Mouse (Mus musculus) heart, adult 18-20 months (tissue): ENCODE measurements around the gene Sfi1. TPM values are rescaled to one million over a fixed set of nuclear protein-coding genes. Genes with fewer than 3 reads are reported as not detected.
"Not testable (repeated sequence)": the region's sequence is repeated elsewhere in the genome, so short reads cannot be mapped to it uniquely, and the experiment has no call there.

Experiments
- DNase-seq, 2 experiments: peaks; one replicate each; pipeline ENCODE4 v3.0.0; 2021 to 2022; ENCODE audit warnings: mixed read lengths in 1 of 2
- total RNA-seq, 2 experiments: library from RNA; stranded (reverse); gene quantifications; 2 replicates each; pipeline ENCODE4 v1.2.3; 2021

Sfi1 gene
- total RNA-seq, 2 experiments from 2014 or later, result 17.3 to 20.5 TPM

DNA sequence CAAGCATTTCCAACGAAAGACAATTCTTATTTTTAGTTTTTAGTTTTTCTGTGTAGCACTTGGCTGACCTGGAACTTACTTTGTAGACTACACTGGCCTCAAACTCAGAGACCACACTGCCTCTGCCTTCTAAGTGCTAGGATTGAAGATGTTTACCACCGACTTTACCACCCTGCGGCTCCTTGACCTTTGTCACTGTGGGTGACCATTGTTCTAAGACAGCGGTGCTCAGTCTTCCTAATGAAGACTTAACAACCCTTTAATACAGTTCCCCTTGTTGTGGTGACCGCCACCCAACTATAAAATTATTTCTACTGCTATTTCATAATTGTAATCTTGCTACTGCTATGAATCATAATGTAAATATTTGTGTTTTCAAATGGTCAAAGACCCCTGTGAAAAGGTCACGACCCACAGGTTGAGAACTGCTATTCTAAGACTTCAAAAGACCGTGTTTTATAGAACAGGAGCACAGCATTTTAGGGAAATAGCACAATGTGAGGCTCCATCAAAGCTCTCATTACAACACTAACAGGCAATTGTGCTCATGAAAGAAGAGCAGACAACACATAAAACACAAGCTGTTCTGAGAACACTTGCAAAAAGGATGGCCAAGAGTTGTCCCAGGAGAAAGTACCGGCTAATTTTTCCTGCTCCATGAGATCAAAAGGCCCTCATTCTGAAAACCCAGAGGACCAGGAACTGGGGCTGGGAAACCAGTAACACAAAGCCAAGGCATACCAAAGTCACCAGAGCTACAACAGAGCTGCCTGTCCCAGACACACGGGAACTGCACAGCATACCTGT, 47.7 kb downstream of the Sfi1 start:
- not testable (repeated sequence) for DNase-seq

GRCm38 (mm10) chr11:3143984-3144383, 49.3 kb downstream of the Sfi1 start:
- DNase-seq, result not testable (repeated sequence)

DNA sequence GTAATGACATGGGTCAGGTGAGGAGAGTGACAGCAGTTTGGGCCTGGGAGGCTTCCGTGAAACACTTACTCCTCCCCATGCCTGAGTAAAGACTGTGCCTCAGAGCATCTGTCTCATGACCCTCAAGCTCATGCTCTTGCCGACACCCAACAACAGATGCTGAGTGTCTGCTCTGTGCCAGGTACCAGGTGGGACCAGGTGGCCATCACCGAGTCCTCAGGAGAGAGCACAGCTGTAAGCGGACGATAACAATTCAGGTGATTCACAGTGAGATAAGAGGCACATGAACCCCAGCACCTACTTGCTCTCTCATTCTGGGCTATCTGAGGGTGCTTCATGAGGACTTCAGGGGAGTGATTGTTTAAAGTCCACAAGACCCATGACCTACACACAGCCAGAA, 50.9 kb downstream of the Sfi1 start:
- peak; percentile 83 to 88 for DNase-seq

- DNase-seq, result peak in 1 of 2 experiments; percentile 37
These were observed 52.2 kb downstream of the Sfi1 start for GRCm38 (mm10) chr11:3140967-3141535.

- peak in 1 of 2 experiments; percentile 60 for DNase-seq
These were observed 54.9 kb downstream of the Sfi1 start for GRCm38 (mm10) chr11:3138323-3138722.

DNA sequence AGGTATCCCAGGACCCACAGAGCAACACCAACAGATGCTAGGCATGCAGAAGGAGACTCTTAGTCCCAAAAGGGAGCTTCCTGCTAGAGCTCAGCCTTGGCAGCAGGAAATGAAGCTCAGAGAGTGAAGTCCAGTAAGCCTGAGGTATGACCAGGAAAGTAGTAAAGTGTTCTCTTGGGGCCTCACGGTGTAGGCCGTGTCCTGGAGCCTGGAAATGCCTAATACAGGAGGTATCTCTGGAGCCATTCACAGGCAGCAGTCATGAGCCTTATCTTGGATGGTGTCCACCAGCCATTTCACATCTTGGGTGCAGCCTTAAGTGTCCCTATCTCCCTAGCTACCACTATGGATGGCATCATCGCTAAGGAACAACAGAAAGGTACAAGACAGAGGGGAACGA, 56.0 kb downstream of the Sfi1 start:
- peak in 1 of 2 experiments; percentile 65 for DNase-seq

DNA sequence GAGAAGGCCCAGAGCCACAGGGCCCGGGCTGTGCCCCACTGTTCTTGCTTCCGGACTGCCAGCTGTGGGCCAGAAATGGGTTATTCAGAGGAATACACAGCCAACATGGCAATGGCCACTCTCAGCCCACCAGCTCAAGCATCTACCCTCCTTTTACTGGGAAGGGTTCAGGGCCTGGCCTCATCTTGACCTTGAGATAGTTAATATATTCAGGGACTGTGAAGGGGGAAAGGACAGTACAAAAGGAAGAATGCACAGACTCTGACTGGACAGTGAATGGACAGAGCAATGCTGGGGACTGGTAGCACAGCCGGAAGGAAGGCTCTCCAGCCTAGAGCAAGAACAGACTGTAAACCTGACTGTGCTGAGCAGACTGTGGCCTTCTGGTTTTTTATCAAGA, 57.3 kb downstream of the Sfi1 start:
- DNase-seq, result not testable (repeated sequence)

- DNase-seq, result not testable (repeated sequence)
These were observed 57.9 kb downstream of the Sfi1 start for GRCm38 (mm10) chr11:3135391-3135790.

DNA sequence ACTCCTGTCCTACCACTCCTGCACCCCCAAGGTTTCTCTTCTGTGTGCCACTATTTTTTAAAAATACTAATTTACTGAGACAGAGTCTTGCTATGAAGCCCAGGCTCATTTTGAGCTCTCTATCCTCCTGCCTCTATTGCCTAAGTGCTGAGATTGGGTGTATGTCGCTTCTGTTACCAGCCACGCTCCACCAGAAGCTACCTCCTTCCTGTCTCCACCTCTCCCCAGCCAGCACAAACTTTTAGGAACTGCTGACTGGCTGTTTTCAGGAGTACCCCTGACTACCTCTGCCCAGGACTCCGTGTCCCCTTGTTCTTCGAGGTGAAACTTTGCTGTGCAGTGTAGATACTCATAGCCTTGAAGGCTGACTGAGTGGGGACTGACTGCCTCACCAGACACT, 59.9 kb downstream of the Sfi1 start:
- DNase-seq, result not testable (repeated sequence)

DNA sequence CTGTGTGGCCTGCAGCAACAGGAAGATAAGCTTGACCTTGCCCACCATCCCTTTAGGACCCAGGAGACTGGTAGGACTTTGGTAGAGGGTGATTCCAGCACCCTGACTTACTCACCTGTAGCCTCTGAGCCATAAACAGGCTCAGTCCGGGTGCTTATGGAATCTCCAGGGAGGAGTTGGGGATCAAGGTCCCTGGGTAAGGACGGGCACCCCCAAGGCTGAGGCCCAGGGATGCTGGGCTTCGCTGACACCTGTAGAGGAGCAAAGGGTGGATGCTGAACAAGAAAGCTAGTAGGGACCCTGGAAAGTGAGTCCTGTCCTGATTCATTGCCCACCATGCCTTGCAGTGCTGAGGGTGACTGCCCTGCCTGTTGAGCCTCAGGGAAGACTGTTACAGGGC, 60.3 kb downstream of the Sfi1 start:
- DNase-seq, result not testable (repeated sequence)

GRCm38 (mm10) chr11:3132001-3132400, 61.3 kb downstream of the Sfi1 start:
- DNase-seq, result peak; percentile 67 to 75

DNA sequence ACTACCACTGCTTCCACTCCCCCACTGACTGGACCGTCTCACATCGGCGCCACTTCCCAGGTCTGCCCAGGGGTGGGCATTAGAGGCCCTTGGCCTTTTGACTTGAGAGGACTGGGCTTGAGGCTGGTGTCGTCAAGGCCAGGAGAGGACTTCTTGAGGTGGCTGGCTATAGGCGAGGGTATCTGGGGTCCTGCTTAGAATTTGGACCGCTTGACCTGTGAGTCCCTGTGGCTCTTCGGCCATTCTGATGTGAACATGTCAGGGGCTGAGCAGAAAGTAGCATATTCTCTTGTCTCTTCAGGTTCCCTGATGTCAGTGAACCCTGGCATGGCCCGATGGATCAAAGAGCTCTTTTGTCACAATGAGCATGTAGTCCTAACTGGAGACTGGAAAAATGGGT, 63.4 kb downstream of the Sfi1 start:
- DNase-seq, result peak; percentile 78 to 84

DNA sequence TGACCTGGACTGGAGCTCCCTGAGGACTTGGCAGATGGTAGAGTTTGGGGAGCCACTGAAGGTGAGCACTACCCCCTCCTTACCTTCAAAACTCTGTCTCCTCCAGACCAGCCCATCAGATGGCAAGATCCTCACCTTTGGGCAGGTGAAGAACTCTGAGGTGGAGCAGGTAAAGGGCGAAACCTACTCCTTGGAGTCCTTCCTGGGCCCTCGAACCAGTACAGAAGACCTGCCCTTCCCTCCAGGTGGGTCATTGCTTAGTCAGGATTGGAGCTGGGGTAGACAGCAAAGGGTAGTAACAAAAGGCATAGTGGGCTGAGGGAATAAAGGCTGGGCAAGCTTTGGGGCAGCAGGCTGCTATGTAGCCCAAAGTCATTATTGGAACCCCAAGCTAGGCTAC, 64.0 kb downstream of the Sfi1 start:
- DNase-seq, result not testable (repeated sequence)

GRCm38 (mm10) chr11:3127303-3127795, 65.9 kb downstream of the Sfi1 start:
- DNase-seq, result not testable (repeated sequence)

GRCm38 (mm10) chr11:3126478-3127302, 66.6 kb downstream of the Sfi1 start:
- peak; percentile 90 to 95 for DNase-seq

DNA sequence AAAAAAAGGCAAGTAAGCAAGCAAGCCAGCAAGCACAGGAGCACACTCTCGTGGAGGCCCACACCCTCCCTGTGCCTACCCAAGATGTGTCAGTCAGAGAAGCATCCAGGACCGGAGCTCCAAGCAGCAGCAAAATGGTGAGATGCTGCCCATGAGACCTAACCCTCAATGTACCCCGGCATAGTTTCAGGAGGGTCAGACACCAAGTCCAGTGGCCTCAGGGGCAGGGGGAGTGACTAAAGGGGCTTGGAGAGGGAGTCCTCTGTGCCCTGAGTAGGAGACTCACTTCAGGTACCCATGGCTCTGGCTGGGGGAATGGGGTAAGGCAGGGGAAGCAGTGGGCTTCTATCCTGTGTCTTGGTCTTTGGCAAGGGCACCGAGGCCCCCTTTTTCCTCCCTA, 67.3 kb downstream of the Sfi1 start:
- DNase-seq, result not testable (repeated sequence)

GRCm38 (mm10) chr11:3124932-3125810, 68.1 kb downstream of the Sfi1 start:
- not testable (repeated sequence) for DNase-seq

GRCm38 (mm10) chr11:3114403-3114802, 78.9 kb downstream of the Sfi1 start:
- DNase-seq, result no peak

DNA sequence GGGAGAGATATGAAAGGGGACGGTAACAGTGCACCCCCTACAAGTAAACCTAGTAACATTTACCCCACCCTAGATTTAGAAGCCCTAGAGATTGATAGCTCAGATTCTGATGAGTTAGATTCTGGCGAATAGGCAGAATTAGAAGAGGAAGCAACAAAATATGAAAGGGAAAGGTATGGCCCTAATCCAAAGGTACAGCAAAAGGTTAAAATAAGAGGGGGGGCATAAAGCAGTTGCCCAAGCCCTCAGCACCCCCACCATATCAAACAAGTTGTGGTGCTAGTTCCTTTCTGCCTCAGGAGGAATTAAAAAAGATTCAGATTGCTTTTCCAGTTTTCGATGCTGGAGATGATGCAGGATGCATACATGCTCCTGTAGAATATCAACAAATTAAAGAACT, 87.1 kb downstream of the Sfi1 start:
- no peak for DNase-seq

- peak in 1 of 2 experiments; percentile 45 for DNase-seq
These were observed 88.0 kb downstream of the Sfi1 start for GRCm38 (mm10) chr11:3105261-3105731.
